Mouse (Mus musculus): ENCODE measurements around the gene Tssc4.
A peak's percentile ranks its signal among the peaks of the same experiment; 100 is the strongest.

The Tssc4 gene

GRCm38 (mm10) chr7:143069751-143070400 is 827 bp downstream of the Tssc4 start:
- DNase-seq = no peak

- DNase-seq = no peak
These were observed 1.5 kb downstream of the Tssc4 start for GRCm38 (mm10) chr7:143070506-143071070.

- no peak for DNase-seq
These were observed 3.6 kb downstream of the Tssc4 start for GRCm38 (mm10) chr7:143072605-143073004.

GRCm38 (mm10) chr7:143073086-143073485 is 4.0 kb downstream of the Tssc4 start:
- DNase-seq = no peak

GRCm38 (mm10) chr7:143075394-143075793 is 6.3 kb downstream of the Tssc4 start:
- no peak for DNase-seq

- no peak for DNase-seq
These were observed 8.3 kb downstream of the Tssc4 start for GRCm38 (mm10) chr7:143077351-143077750.

- DNase-seq = no peak
These were observed 13.0 kb downstream of the Tssc4 start for GRCm38 (mm10) chr7:143082024-143082423.

GRCm38 (mm10) chr7:143083708-143084107 is 14.7 kb downstream of the Tssc4 start:
- DNase-seq = no peak

- peak; percentile 24 for DNase-seq
These were observed 17.3 kb downstream of the Tssc4 start for GRCm38 (mm10) chr7:143086366-143086765.

- DNase-seq = no peak
These were observed 18.1 kb downstream of the Tssc4 start for GRCm38 (mm10) chr7:143087070-143087579.

GRCm38 (mm10) chr7:143093847-143094246 is 24.8 kb downstream of the Tssc4 start:
- DNase-seq = no peak

- peak; percentile 14 for DNase-seq
These were observed 25.8 kb downstream of the Tssc4 start, which contains the start of gene Trpm5 for GRCm38 (mm10) chr7:143094592-143095553. Trpm5 (minus strand) TSS chr7:143094642.

GRCm38 (mm10) chr7:143095554-143095907 is 26.5 kb downstream of the Tssc4 start:
- DNase-seq = no peak

- peak; percentile 35 for DNase-seq
These were observed 31.7 kb downstream of the Tssc4 start for GRCm38 (mm10) chr7:143100759-143101158.

- no peak for DNase-seq
These were observed 36.3 kb downstream of the Tssc4 start for GRCm38 (mm10) chr7:143105258-143105897.

- DNase-seq = no peak
These were observed 37.0 kb downstream of the Tssc4 start, which contains the start of gene Kcnq1 for GRCm38 (mm10) chr7:143106062-143106461. Kcnq1 (plus strand) TSS chr7:143106362.

GRCm38 (mm10) chr7:143106672-143107465 is 37.8 kb downstream of the Tssc4 start:
- DNase-seq = no peak

- DNase-seq = no peak
These were observed 39.2 kb downstream of the Tssc4 start for GRCm38 (mm10) chr7:143108200-143108599.

GRCm38 (mm10) chr7:143108996-143109660 is 40.1 kb downstream of the Tssc4 start:
- no peak for DNase-seq

- no peak for DNase-seq
These were observed 40.6 kb downstream of the Tssc4 start for GRCm38 (mm10) chr7:143109696-143110095.

GRCm38 (mm10) chr7:143110803-143111202 is 41.8 kb downstream of the Tssc4 start:
- no peak for DNase-seq
